Mouse (Mus musculus) right cerebral cortex, postnatal 36 days (tissue): ENCODE data around the gene Hoxc4.

Experiments
- DNase-seq, 2 experiments: peaks; one replicate each; pipeline ENCODE4 v3.0.0; 2022; ENCODE audit warnings: low spot score in 2 of 2, mixed read lengths in 1 of 2

Gene Hoxc4

DNA sequence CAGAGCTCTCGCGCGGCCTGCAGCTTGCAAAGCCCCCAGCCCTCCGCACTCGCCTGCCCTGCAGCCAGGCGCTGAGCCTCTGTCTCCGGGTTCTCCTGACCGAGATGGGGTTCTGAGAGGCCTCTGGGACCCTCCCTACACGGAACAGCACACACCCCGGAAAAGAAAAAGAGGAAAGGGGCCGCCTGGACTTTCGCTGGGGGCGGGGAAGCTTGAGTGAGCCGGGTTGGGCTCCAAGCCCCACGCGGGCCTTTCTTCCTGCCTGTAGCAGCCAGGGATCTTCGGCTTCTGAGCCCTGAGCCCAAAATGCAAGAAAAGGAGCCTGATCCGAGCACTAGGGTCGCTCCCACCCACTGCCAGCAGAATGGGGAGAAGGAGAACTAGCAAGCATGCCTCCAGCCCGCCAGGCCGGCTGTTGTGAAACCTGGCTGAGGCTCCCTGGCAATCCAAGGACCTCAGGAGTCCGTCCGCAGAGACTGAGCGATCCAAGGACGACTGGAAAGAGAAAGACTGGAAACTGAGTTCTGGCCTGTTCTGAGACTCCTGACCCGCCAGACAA lies 6.7 kb upstream of the Hoxc4 start:
- DNase-seq = no peak

DNA sequence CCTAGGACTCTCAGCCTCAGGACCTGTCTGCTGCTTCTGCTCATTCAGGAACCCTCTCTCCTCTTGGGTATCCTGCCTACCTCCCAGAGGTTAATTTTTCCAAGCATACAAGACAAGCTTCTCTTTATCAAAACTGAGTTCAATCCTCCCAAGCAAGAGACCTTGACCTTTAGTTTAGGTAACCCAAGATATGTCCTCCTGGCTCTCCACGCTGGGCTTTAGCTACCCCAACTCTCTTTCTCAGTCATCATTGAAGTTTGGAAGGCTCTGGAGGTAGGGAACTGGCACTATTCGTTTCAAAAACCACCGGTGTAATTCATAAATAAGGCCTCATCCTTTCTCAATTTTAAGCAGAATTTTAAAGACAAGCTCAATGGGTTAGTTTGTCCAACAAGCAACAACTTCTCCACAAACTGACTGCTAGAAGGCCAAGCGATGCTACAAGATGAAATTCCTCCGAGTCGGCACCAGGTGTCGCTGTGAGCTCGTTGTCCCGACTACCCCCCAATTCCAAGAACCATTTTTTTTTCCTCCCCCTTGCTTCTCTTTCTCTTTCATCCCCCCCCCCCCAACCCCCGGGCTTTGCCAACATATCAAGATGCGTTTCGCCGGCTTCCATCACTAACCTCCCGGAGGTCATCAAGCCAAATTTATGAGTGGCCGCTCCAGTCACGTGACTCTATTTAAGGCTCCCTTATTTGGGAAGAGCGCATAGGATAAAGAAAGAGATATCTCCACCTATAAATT lies 5.3 kb upstream of the Hoxc4 start:
- DNase-seq = no peak

DNA sequence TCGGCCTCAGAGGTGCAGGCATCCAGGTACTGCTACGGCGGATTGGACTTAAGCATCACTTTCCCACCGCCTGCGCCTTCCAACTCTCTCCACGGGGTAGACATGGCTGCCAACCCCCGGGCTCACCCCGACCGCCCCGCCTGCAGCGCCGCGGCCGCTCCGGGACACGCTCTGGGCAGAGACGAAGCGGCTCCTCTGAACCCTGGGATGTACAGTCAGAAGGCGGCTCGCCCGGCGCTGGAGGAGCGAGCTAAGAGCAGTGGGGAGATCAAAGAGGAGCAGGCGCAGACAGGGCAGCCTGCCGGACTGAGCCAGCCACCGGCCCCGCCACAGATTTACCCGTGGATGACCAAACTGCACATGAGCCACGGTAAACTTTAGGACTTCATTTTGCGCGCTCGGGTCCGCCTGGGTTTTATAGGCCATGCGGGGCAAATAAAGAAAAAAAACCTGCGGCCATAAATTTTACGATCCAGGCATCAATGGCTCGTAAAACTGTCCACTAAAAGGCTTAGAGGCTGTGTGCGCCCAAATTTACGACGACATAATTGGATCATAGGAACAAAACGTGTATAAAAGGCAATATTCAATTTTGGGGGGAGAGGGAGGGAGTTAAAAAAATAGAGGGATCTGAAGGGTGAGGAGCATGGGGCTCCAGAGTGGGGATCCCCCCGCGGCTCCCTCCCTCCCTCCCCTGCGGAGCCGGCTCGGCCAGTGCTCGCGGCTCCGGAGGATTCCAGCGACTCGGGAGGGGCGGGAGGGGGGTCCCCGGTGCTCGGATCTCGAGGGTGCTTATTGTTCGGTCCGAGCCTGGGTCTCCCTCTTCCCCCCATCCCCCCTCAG lies 4.3 kb upstream of the Hoxc4 start:
- no peak for DNase-seq

DNA sequence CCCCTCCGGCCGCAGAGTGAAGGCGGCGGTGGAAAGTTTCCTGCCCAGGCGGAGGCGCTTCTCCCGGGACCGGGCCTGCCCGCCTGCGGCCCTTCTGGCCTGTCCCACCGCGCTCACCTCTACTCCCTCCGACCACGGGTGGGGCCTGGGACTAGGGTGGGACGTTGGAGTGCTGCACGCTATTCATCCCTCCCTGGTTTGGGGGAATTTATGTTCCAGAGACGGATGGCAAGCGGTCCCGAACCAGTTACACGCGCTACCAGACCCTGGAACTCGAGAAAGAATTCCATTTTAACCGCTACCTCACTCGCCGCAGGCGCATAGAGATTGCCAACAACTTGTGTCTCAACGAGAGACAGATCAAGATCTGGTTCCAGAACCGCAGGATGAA lies 3.7 kb upstream of the Hoxc4 start:
- no peak for DNase-seq

DNA sequence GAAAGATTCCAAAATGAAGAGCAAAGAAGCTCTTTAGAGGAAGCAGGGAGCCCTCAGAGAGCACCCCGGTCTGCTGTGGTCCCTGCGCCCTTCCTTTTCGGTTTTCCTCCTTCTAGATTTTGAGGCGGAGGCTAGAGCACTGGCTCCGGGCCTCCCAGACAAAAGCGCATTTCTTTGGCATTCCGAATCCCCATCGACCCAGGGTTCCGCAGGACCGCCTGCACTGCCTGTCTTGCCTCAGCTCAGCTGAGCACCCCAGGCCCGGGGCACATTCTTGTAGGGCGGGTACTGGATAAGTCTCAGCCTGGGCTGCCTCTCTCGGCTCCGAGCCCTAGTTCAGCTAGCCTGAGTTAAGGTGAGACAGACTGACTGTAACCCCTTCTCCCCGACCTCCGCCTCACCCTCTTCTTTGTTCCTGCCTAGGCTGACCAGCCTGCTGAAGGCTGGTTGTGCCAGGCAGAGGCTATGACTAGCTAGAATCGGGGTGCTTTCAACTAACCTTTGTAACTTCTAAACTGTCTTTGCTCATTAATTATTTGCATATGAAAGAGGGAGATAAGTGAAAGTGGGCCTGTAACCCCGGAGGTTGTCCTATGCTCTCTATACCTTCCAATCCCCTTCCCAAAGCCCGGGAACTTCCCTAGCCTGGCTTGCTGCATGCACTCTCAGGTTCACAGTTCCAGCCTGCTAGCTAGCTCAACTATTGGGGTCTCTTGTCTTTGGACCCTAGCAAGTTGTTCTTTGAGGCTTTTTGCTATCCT lies 3.1 kb upstream of the Hoxc4 start:
- no peak for DNase-seq

DNA sequence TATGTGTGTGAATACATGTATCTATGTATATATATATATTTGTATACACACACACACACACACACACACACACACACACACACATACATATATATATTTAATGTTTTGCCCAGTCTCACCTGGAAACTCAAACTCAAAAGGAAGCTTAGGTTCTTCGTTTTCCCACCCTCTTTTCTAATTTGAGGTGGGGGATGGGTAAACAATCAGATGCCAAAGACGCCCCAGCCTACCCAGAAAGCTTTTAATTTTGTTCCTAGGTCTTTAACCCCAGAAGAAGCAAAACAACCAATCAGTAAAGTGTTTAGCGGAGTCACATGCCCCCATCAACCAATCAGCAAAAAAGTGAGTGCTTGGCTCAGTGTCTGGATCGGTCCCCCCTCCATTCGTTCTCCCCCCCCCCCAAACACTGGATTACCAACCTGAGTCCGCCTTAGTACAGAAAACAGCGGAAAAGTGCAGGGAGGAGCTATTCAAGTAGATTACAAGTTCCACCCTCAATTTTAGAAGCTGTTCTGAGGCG lies 2.2 kb downstream of the Hoxc4 start:
- no peak for DNase-seq

DNA sequence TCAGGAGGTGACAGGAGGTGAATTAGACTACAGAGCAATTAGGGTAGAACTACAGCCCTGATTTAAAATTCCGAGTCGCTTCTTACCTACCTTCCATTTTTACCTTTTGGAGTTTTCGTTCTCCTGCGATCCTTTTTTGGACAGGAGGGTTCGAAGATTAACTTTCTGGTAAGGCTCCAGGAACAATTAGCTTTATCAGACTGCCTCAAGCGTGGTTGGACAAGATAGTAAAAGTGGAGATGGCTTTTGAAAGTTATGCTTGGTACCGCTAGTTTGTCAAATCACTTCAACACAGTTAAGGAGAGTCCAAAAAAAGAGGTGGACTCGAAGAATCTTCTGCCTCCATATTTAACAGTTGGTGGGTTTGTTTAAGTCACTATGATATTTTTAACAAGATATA lies 2.8 kb downstream of the Hoxc4 start:
- no peak for DNase-seq

DNA sequence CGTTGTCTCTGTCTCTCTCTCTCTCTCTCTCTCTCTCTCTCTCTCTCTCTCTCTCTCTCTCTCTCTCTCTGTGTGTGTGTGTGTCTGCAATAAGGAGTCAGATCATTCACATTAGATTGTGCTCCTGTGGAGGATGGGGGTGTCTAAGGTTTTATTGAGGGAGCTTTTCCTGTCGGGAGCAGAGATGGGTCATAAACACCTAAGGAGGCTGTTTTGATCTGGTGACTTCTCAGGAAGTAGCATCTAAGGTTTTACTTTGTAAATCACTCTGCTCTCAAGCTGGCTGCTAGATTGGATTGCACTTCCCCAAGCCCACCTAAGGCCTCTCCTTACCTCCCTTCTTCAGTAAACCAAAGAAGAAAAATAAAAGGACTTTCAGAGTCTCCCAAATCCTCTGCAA lies 5.4 kb downstream of the Hoxc4 start:
- no peak for DNase-seq

DNA sequence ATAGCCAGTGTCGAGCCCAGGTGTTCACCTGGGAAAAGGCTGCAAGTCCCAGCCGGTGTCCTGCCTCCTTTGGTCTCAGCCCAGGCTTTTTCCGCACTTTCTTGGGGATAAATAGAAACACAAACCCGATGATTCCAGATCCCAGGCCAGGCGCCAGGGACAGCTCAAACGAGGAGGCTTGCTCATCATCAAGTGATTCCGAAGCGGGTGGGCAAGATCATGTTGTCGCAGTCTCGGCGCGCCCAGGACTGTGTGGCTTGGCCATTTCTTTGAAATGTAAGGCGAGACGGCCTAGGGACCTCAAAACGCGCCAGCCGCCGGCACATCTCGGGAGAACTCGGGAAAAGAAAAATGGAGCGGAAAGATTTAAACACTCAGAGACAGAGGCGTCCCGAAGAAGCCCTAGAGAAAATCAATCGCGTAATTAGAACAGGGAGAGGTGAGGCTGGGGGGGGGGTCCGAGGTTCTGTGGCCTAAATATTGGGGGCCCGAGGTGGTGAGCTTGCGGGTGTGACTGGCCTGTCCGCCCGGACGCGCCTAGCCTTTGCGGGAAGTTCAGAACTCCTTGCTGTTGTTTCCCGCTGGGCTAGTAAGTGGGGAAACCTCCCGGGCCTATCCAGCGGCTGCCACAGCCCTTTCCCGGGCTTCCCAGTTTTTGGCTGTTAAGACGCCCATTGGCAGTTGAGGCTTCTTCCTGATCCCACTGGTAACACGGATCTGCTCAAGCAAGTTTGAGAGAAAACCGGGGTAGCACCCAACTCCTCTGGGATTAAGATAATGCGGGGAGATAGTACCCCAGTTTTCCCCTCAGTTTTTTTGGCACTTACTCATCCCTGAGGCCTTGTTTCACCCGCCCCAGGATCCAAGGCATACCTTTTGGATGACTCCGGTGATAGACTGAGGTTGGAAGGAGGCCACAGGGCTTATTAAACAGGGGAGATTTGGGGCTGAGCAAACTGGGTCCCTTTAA lies 8.8 kb downstream of the Hoxc4 start:
- DNase-seq = no peak

DNA sequence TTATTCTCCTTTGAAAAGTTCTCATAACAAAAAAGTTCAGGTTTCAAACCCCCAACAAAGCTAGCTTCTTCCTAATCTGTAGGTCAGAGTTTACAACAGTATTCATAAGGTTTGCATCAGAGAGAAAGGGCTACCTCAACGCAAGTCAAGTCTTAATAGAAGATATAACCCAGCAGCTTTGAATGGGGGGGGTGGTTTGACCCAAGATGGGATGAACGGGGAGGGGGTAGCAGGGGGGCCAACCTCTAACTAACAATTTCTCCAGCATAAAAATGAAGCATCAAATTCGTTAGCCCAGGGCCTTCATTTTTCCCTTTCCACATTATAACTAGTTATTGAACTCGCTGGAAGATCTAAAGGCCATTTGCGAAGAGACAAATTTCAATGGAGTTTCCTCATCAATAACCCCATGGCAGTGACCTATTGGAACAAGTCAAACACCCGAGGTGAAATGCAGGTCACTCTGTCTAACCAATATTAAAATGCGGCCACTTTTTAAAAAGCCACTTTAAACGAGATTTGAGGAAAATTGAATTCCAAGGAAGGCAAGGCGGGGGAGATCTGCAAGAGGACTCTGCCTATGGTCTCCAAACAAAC lies 10.3 kb downstream of the Hoxc4 start:
- no peak for DNase-seq

DNA sequence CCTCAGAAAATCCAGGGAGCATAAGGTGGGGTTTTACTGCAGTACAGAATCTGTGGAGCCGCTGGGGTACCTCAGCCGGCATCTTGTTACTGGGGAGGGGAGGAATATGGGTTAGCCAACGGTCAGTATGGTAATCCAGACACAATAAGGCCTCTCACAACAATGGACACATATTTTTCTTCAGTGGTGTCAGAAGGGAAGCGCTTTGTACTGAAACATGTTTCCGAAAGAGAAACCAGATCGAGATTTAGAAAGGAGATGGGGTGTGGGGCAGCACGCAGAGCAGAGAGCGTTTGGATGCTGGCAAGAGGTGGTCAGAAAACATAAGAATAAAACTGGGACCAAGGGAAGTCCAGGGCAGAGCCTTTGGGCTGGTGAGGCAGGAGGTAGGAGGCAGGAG lies 11.4 kb downstream of the Hoxc4 start:
- no peak for DNase-seq

DNA sequence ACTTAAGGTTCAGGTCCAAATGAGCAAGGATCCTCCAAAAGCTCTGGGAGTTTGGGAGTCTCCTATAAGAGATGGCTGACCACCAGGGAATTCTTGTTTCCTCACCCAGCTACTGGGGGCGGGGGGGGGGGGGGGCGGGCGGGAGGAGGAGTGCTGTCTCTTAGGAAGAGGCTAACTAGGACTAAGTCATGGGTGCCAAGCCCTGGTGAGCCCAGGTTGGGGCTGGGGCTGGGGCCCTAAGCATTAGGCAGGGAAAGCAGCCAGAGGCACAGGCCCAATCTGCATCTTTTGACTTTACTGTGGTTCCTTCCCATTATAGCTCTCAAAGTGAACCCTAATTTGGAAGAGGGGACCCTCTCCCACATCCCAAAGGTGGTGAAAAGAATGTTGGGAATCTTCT lies 13.4 kb downstream of the Hoxc4 start:
- no peak for DNase-seq

DNA sequence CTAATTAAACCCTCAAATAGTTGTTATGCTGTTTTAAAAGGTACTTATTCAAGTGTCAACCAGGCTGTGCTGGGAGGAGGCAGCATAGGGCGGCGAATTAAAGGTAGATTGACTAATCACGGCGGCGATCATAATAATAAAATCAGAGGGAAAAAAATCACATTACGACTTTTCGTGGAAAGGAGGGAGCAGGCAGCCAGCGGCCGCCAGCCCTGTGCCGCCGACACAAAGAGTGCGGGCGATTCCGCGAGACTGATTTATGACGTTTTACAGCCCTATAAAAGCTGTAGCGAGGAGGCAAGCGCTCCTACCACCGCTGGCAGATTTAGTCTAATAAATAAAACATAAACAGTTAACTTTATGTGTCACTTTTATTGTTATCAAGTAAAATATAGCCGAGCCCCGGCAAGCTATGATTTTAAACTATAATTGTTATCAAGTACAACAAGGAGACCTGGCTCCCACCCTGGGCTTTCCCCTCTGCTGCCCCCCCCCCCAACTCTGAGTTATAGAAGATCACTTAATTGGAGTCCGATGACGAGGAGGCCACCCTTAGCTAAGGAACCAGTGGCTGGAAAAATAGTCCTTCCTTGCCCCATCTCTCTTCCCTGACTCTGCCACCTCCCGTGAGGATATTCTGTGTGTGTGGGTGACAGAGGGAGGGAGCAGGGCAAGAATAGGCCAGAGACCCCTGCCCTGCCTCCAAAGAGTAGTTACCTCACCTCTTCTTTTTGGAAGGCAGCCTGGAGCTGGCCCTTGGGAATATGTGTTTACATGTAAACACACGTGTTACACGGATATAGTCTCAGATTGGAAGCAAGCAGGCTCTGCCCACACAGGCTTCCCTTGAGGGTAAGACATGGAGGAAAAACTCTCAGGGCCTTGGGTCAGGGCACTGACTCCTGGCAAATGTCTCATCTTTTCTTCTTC lies 14.2 kb downstream of the Hoxc4 start:
- no peak for DNase-seq

DNA sequence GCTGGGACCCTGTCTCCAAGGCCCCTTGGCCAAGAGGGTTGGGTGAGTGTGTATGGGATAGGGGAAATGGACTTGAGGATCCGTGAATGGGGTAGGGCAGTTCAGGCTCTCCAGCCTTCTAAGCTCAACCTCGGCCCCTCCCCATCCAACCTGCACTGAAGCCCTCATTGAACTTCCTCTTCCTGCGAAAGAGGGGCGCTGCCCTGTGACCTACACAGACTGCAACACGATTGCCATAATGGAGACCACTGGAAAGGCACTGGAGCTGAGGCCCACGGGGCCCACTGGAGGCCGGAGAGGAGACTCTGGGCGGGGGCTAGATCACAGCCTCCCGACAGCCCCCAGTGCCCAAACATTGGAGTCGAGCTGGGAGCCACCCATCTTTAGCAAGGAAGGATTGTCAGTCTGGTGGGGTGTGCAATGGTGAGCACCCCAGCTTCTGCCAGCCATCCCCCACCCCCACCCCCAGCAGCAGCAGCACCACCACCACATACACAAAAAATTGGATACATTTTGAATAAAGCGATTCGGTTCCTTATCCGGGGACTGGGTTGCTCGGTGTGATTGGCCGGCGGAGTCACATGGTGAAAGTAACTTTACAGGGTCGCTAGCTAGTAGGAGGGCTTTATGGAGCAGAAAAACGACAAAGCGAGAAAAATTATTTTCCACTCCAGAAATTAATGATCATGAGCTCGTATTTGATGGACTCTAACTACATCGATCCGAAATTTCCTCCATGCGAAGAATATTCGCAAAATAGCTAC lies 15.5 kb downstream of the Hoxc4 start:
- no peak for DNase-seq

DNA sequence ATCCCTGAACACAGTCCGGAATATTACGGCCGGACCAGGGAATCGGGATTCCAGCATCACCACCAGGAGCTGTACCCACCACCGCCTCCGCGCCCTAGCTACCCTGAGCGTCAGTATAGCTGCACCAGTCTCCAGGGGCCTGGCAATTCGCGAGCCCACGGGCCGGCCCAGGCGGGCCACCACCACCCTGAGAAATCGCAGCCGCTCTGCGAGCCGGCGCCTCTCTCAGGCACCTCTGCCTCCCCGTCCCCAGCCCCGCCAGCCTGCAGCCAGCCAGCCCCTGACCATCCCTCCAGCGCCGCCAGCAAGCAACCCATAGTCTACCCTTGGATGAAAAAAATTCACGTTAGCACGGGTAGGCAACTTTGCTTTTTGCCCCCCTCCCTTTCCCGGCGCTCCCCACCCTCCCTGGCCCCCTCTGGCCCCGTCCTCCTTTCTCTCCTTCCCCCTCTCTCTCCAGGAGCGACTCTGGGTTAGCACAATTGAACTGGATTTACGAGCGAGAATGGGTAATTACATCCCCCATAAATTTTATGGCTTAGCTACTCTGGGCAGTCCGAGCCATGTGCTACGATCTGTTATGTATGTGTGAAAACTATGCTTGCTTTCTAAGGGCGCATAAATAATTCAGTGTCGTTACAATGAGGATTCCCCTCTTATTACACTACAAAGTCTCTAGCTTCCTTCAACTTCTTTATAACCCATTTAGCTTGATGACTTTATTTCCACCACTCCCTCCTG lies 16.2 kb downstream of the Hoxc4 start:
- no peak for DNase-seq

DNA sequence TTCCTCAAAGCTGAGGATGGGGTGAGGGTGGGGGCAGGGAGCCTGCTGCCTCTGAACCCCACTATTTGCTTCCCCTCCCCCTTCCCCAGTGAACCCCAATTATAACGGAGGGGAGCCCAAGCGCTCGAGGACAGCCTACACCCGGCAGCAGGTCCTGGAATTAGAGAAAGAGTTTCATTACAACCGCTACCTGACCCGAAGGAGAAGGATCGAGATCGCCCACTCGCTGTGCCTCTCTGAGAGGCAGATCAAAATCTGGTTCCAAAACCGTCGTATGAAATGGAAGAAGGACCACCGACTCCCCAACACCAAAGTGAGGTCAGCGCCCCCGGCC lies 16.8 kb downstream of the Hoxc4 start:
- DNase-seq = no peak

DNA sequence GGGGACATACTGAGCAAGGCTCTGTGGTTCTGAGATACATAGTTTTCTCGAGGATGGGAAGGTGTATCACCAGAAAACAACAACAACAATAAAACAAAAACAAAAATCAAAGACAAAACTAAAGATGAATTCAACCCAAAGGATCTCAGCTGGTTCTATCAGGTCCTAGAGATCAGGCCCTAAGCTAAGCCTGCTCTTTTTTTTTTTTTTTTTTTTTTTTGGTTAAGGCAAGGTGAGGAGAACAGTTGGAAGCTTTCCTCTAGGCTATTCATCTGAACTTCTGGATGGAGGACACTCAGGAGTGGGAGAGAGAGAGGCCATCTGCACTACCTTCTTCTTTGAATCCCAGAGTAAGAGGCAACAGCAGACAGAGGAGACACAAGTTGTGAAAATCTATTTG lies 18.8 kb downstream of the Hoxc4 start:
- no peak for DNase-seq
